Mouse (Mus musculus) olfactory bulb, adult 2 months (tissue): ENCODE data around the gene Uqcrc1.

ENCODE experiments used
- CTCF ChIP-seq: fragments of 200-500 bp; IDR thresholded peaks from 2 replicates; pipeline ENCODE4 v1.5.1; 2012; ENCODE audit warnings: low read depth, mild to moderate bottlenecking, low read length, moderate library complexity; ENCODE audit not compliant: insufficient read depth
- POLR2A ChIP-seq: fragments of 200-500 bp; IDR thresholded peaks from 2 replicates; pipeline ENCODE4 v1.6.1; 2012; ENCODE audit warnings: mild to moderate bottlenecking, low read depth, low read length, moderate library complexity; ENCODE audit not compliant: insufficient read depth

GRCm38 (mm10) chr9:108992085-108992469 is 55.6 kb downstream of the Uqcrc1 start:
- TF ChIP-seq CTCF: no peak
- TF ChIP-seq POLR2A: no peak
